Mouse (Mus musculus) intestine, postnatal 0 days (tissue): ENCODE data around the gene Oas1h. TPM values are rescaled to one million over a fixed set of nuclear protein-coding genes. Genes with fewer than 3 reads are reported as not detected.

ENCODE experiments used
- ATAC-seq: fragments of 200-750 bp; cut with Nextera tagmentation; 2 replicates; pipeline ENCODE4 v1.8.0; 2017; ENCODE audit warnings: mild to moderate bottlenecking, moderate TSS enrichment, moderate library complexity
- H3K27ac ChIP-seq: fragments of 300-500 bp; sonication (generic); 2 replicates; pipeline ENCODE4 v1.5.1; 2014; ENCODE audit warnings: mild to moderate bottlenecking, low read depth, low read length, moderate library complexity
- H3K27me3 ChIP-seq: fragments of 300-500 bp; sonication (generic); replicated peaks from 2 replicates; pipeline ENCODE4 v1.6.1; 2014; ENCODE audit warnings: low read length, mixed read lengths; ENCODE audit not compliant: control insufficient read depth, insufficient read depth
- H3K36me3 ChIP-seq: fragments of 300-500 bp; sonication (generic); 2 replicates; pipeline ENCODE4 v1.6.1; 2014; ENCODE audit warnings: mild to moderate bottlenecking, moderate library complexity; ENCODE audit not compliant: control insufficient read depth, insufficient read depth
- H3K4me1 ChIP-seq: fragments of 300-500 bp; sonication (generic); replicated peaks from 2 replicates; pipeline ENCODE4 v1.6.1; 2014; ENCODE audit warnings: antibody characterized with exemption, low read length, mixed read lengths; ENCODE audit not compliant: control insufficient read depth, insufficient read depth
- H3K4me2 ChIP-seq: fragments of 300-500 bp; sonication (generic); replicated peaks from 2 replicates; pipeline ENCODE4 v1.6.1; 2014; ENCODE audit warnings: low read depth, mild to moderate bottlenecking, moderate library complexity
- H3K4me3 ChIP-seq: fragments of 300-500 bp; sonication (generic); 2 replicates; pipeline ENCODE4 v1.5.1; 2014; ENCODE audit warnings: low read depth, low read length
- H3K9ac ChIP-seq: fragments of 300-500 bp; sonication (generic); 2 replicates; pipeline ENCODE4 v1.6.1; 2014; ENCODE audit warnings: mild to moderate bottlenecking, low read depth, low read length
- H3K9me3 ChIP-seq: fragments of 300-500 bp; sonication (generic); 2 replicates; pipeline ENCODE4 v1.6.1; 2016; ENCODE audit warnings: mixed run types; ENCODE audit not compliant: control insufficient read depth
- CTCF ChIP-seq: sonication (generic); IDR thresholded peaks from 2 replicates; pipeline ENCODE4 v1.5.1; 2016; ENCODE audit warnings: low read depth, mild to moderate bottlenecking, control low read depth, antibody characterized with exemption, moderate library complexity
- WGBS: fragments of 180-500 bp; shearing (Covaris S2); extraction: QIAGEN DNeasy Blood & Tissue Kit; methylation state at CpG from one replicate; pipeline ENCODE4 v1.1.7; 2014; 5-methylcytosine and 5-hydroxymethylcytosine counted together
- polyA plus RNA-seq: library from polyadenylated mRNA; unstranded; fragments of >200 nt; fragmentation: Nextera tagmentation; extraction: Ambion mirVana; gene quantifications from 2 replicates; pipeline ENCODE4 v1.2.1, GENCODE M21; 2015

Gene Oas1h
- polyA plus RNA-seq, 1 experiment from 2014 or later = not detected

GRCm38 (mm10) chr5:120833335-120834280 is 27.6 kb upstream of the Oas1h start:
- H3K36me3 ChIP-seq = no peaks in the 10 kb centered on the region
- 7% methylated on average over 17 of the region's 17 CpGs for WGBS
- peak overlapping the region; percentile 41 for H3K4me2 ChIP-seq

GRCm38 (mm10) chr5:120836731-120837585 is 24.3 kb upstream of the Oas1h start:
- Histone ChIP-seq H3K27ac (no peak overlapping the region), H3K36me3 (no peaks in the 10 kb centered on the region), H3K4me3 (no peak overlapping the region), H3K9me3 (no peaks in the 10 kb centered on the region), H3K27me3 (no peaks in the 10 kb centered on the region), H3K4me2 (no peak overlapping the region), H3K4me1 (no peaks in the 10 kb centered on the region), H3K9ac (no peak overlapping the region)
- TF ChIP-seq CTCF = peak; percentile 80
- 0 out of 2 replicates have a peak, but pooled peaks have one; percentile 45 for ATAC-seq
- 16% methylated on average over 8 of the region's 8 CpGs for WGBS

More at GRCm38 (mm10) chr5:120833335-120834280, 27.6 kb upstream of the Oas1h start:
- Histone ChIP-seq H3K9ac (no peak overlapping the region), H3K9me3 (no peaks in the 10 kb centered on the region), H3K4me3 (no peak overlapping the region), H3K27me3 (no peaks in the 10 kb centered on the region), H3K27ac (no peak overlapping the region), H3K4me1 (no peaks in the 10 kb centered on the region)
- ATAC-seq = 0 out of 2 replicates have a peak, but pooled peaks have one; percentile 38
- TF ChIP-seq CTCF = no peak

DNA sequence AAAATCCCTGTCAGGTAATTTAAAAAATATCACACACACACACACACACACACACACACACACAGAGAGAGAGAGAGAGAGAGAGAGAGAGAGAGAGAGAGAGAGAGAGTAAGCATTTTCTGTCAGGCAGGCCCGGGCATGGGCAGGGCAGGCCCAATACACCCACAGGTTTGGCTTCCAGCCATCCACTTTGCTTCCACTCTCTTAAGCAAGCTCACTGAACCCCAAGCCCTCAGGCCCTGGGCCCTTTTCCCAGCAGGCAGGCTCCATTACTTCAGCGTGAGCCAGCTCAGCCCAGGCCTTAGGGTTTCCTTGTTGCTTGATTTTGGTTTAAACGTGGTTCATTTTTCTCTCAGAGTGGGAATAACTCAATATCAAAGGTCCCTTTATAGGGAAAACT is 16.5 kb upstream of the Oas1h start:
- WGBS = 65% methylated on average over 3 of the region's 3 CpGs
- Histone ChIP-seq H3K4me2 (no peak overlapping the region), H3K9ac (no peak overlapping the region), H3K36me3 (no peaks in the 10 kb centered on the region), H3K4me3 (no peak overlapping the region), H3K27ac (no peak overlapping the region), H3K9me3 (no peaks in the 10 kb centered on the region), H3K4me1 (no peaks in the 10 kb centered on the region), H3K27me3 (no peaks in the 10 kb centered on the region)
- no peak for ATAC-seq
- TF ChIP-seq CTCF = no peak

DNA sequence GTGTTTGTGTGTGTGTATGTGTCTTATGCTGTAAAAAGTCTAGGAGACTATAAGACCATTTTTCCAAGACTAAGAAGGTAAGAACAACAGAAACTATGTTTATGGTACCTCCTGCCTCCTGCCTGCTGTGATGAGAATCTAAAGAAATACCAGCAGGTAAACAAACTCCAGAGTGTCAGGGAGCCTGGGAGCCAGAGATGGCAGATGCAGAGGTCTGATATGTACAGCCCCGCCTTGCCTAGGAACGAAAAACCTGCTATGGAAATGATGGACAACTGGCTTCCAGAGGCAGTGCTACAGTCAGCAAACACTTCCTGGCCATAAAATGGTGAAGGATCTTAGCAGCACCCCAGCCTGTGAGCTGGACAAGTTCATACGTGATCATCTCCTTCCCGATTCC is 14.2 kb upstream of the Oas1h start, which contains the start of gene Oas1f:
Gene Oas1f (plus strand): TSS at position 301 of the 400 bp plus-strand sequence.
- Histone ChIP-seq H3K27me3 (no peaks in the 10 kb centered on the region), H3K4me3 (no peak within 1 kb of the TSS), H3K27ac (no peak within 1 kb of the TSS), H3K36me3 (no peaks in the 10 kb centered on the region), H3K4me1 (no peaks in the 10 kb centered on the region), H3K9me3 (no peaks in the 10 kb centered on the region), H3K9ac (no peak within 1 kb of the TSS), H3K4me2 (no peak within 1 kb of the TSS)
- 22% methylated on average over 4 of the region's 4 CpGs for WGBS
- no peak for TF ChIP-seq CTCF
- ATAC-seq = no peak

- no peak for ATAC-seq
Measured at GRCm38 (mm10) chr5:120849601-120850136, 11.6 kb upstream of the Oas1h start.

More at GRCm38 (mm10) chr5:120849601-120850136, 11.6 kb upstream of the Oas1h start:
- Histone ChIP-seq H3K4me1 (no peaks in the 10 kb centered on the region), H3K27ac (no peak overlapping the region), H3K27me3 (no peaks in the 10 kb centered on the region), H3K4me3 (no peak overlapping the region), H3K9me3 (no peaks in the 10 kb centered on the region), H3K9ac (no peak overlapping the region), H3K36me3 (no peaks in the 10 kb centered on the region), H3K4me2 (no peak overlapping the region)
- WGBS = 64% methylated on average over 3 of the region's 3 CpGs
- TF ChIP-seq CTCF = peak; percentile 84
